Mouse (Mus musculus) ES-E14 (cell line): ENCODE measurements around the gene Dclre1b.

ENCODE experiments used
- CHD2 ChIP-seq: IDR thresholded peaks from 2 replicates; pipeline ENCODE4 v1.6.1; 2014; ENCODE audit warnings: mild to moderate bottlenecking, low read depth, low read length, inconsistent platforms
- HCFC1 ChIP-seq: IDR thresholded peaks from 2 replicates; pipeline ENCODE4 v1.6.1; 2012; ENCODE audit warnings: low read length, inconsistent platforms, borderline replicate concordance; ENCODE audit not compliant: insufficient read depth
- MAFK ChIP-seq: IDR thresholded peaks from 2 replicates; pipeline ENCODE4 v1.6.1; 2014; ENCODE audit warnings: mild to moderate bottlenecking, low read depth, low read length, inconsistent platforms; ENCODE audit not compliant: insufficient read depth
- ZC3H11A ChIP-seq: IDR thresholded peaks from 2 replicates; pipeline ENCODE4 v1.6.1; 2012; ENCODE audit warnings: low read depth, mild to moderate bottlenecking, inconsistent platforms, low read length, borderline replicate concordance

DNA sequence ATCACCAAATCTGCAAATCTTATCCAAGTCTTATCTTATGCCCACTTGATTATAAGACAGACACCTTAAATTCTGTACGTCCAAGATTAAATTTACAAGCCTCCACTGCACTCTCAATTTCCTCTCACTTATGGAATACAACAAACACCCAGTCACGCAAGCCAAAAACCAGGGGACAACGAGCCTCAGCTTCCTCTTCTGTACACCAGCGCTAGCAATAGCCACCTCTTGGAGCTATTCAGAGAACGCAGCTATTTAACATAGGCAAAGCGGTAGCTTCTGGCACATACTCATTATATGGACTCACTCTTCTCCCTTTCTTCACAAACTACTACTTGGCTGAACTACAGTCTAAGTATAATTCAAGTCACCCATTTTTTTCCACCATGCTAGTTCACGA is 30.1 kb downstream of the Dclre1b start:
- TF ChIP-seq ZC3H11A (no peak), HCFC1 (no peak), MAFK (no peak), CHD2 (no peak)
